Mouse (Mus musculus) CH12.LX (cell line): ENCODE data around the gene Rfx4.

Experiments used
- BHLHE40 ChIP-seq: IDR thresholded peaks from 2 replicates; pipeline ENCODE4 v1.6.1; 2011; ENCODE audit warnings: mild to moderate bottlenecking, low read depth, low read length, improper control_type of control experiment
- CTCF ChIP-seq, 2 experiments: IDR thresholded peaks in 1 of 2; conservative IDR thresholded peaks in 1 of 2; 2 replicates each; pipeline ENCODE4 v1.5.1; 2011 to 2012; ENCODE audit warnings: low read depth in 2 of 2, low read length in 2 of 2, improper control_type of control experiment in 1 of 2, inconsistent platforms in 1 of 2, mild to moderate bottlenecking in 1 of 2, moderate library complexity in 1 of 2
- GABPA ChIP-seq: IDR thresholded peaks from 2 replicates; pipeline ENCODE4 v1.6.1; 2012; ENCODE audit warnings: low read depth, low read length, improper control_type of control experiment, inconsistent platforms; ENCODE audit not compliant: insufficient replicate concordance
- MAX ChIP-seq: IDR thresholded peaks from 2 replicates; pipeline ENCODE4 v1.6.1; 2011; ENCODE audit warnings: low read length, improper control_type of control experiment
- MEF2A ChIP-seq: IDR thresholded peaks from 2 replicates; pipeline ENCODE4 v1.6.1; 2014; ENCODE audit warnings: low read depth, mild to moderate bottlenecking, inconsistent platforms, low read length, improper control_type of control experiment, borderline replicate concordance
- MXI1 ChIP-seq: IDR thresholded peaks from 2 replicates; pipeline ENCODE4 v1.6.1; 2011; ENCODE audit warnings: mild to moderate bottlenecking, low read depth, low read length, improper control_type of control experiment
- POLR2A ChIP-seq: IDR thresholded peaks from 2 replicates; pipeline ENCODE4 v1.6.1; 2011; ENCODE audit warnings: low read depth, mild to moderate bottlenecking, improper control_type of control experiment, low read length
- POLR2AphosphoS2 ChIP-seq: IDR thresholded peaks from 2 replicates; pipeline ENCODE4 v1.6.1; 2011; ENCODE audit warnings: low read depth, low read length, improper control_type of control experiment
- USF1 ChIP-seq: IDR thresholded peaks from 2 replicates; pipeline ENCODE4 v1.6.1; 2014; ENCODE audit warnings: low read depth, mild to moderate bottlenecking, inconsistent platforms, low read length, improper control_type of control experiment
- USF2 ChIP-seq: conservative IDR thresholded peaks from 2 replicates; pipeline ENCODE4 v1.6.1; 2011; ENCODE audit warnings: low read depth, low read length, improper control_type of control experiment
- ZC3H11A ChIP-seq: IDR thresholded peaks from 2 replicates; pipeline ENCODE4 v1.6.1; 2012; ENCODE audit warnings: low read depth, mild to moderate bottlenecking, inconsistent platforms, low read length, improper control_type of control experiment
- ZKSCAN1 ChIP-seq: IDR thresholded peaks from 2 replicates; pipeline ENCODE4 v1.6.1; 2012; ENCODE audit warnings: low read depth, inconsistent platforms, low read length, improper control_type of control experiment, borderline replicate concordance
- ZNF384 ChIP-seq: IDR thresholded peaks from 2 replicates; pipeline ENCODE4 v1.6.1; 2012; ENCODE audit warnings: low read depth, low read length, improper control_type of control experiment, inconsistent platforms

GRCm38 (mm10) chr10:84910758-84911384 is 155.0 kb downstream of the Rfx4 start:
- TF ChIP-seq BHLHE40 (no peak), CTCF (conservative IDR thresholded peaks at IDR 0.05 in 1 of 2, IDR thresholded peaks at IDR 0.05 in 1 of 2; ENCODE audit: low read depth in 2 of 2, low read length in 2 of 2) (no peak), MXI1 (no peak), POLR2A (no peak), USF1 (no peak), GABPA (no peak), MEF2A (no peak), ZKSCAN1 (peak; percentile 11; the same call in 1 of the 2 replicates), ZC3H11A (no peak), MAX (no peak), POLR2AphosphoS2 (no peak), ZNF384 (no peak), USF2 (no peak)
